Mouse (Mus musculus) lung, postnatal 10 days (tissue): ENCODE measurements around the gene Fam187b.
"Not testable (repeated sequence)": the region's sequence is repeated elsewhere in the genome, so short reads cannot be mapped to it uniquely, and the experiment has no call there.

Experiments
- DNase-seq: peaks from one replicate; pipeline ENCODE4 v3.0.0; 2021

Fam187b gene

DNA sequence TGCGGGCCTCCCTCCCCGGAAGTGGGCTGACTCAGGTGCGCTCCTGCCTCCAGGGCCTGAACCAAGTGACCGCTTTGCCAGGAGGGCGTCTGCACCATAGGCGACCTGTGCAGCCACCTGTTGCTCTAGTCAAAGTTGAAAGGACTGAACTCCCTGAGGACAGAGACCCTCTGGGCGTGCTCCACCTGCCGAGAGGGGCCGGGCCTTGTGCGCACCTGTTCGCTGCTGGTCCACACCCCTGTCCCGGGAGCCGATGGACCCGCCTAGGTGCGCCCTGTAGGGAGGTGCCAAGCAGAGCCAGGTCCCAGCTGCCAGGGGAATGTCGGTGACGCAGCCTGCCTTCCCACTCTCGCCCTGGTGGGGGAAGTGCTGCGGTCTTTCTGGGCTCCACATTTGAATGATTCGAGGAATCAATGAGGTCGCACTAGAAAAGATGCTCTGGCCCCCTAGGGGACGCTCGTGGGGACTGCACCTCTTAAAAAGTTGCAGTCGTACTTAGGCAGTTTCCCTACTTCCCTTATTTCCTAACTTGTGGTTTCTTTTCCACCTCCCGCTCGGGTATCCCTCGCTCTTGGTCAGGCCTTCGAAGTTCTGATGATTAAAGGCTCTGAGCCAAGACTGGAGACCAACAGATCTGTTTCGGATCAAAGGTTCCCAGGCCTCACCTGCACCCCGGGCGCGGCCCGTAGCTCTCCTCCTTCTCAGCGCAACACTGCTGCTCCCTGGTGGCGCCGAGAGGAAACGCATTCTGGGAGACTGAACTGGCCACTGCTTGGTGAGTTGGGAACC lies at the start of gene Fam187b:
TSS of gene Fam187b (plus strand) at position 290 of the 789 bp plus-strand sequence.
- peak; percentile 94 for DNase-seq

DNA sequence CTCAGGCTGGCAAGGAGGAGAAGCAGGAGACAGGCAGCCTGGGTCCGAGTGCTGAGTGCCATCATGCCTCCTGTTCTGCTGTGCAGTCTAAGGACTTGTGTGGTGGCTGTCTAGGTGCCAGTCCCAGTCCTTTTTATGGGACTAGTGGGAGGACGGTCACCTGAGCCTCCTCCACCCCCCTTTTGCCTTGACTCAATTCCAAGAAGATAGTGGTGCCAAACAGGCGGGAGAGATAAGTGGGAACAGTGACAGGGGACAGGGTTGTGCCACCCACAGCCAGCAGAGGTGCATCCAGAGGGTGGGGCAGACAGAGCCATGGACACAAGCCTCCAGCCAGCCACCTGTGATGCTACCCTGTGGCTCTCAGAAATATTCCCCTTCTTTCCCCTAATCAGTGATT lies 49.5 kb upstream of the Fam187b start:
- DNase-seq = no peak

DNA sequence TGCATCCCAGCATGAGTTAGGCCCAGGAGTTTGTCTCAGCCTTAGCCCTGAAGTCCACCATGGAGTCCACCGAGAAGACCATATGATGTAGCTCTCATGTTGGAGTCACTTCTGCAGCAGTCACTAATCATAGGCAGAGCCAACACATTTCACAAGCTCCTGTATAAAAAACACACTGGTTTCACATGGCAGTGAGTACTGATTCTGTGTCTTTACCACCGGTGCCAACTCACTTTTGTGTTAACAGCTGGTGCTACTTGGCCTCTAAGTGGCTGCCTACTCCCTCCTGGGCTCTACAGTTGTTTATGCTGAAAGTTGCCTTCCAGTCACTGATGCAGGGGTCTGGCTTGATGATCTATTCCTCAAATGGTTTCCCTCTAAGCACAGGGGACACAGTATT lies 49.0 kb upstream of the Fam187b start, which contains the start of gene Hamp2:
TSS of gene Hamp2 (minus strand) at position 101 of the 400 bp plus-strand sequence.
- not testable (repeated sequence) for DNase-seq

DNA sequence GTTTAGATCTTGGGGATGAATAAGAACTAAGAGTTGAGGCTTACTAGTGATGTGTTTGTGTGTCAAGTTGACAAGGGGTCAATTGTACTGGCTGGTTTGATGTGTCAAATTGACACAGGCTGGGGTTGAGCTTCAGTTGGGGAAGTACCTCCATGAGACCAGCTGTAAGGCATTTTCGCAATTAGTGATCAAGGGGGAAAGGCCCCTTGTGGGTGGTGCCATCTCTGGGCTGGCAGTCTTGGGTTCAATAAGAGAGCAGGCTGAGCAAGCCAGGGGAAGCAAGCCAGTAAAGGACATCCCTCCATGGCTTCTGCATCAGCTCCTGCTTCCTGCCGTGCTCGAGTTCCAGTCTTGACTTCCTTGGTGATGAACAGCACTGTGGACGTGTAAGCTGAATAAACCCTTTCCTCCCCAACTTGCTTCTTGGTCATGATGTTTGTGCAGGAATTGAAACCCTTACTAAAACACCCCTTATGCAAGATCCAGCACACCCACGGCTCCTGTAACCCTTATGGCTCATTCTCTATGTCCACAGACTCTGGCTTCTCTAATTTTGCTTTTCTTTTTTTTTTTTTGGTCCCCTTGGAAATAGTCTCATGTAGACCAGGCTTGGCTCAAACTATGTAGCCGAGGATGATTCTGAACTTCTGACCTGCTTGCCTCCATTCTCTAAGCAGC lies 38.0 kb upstream of the Fam187b start:
- not testable (repeated sequence) for DNase-seq

DNA sequence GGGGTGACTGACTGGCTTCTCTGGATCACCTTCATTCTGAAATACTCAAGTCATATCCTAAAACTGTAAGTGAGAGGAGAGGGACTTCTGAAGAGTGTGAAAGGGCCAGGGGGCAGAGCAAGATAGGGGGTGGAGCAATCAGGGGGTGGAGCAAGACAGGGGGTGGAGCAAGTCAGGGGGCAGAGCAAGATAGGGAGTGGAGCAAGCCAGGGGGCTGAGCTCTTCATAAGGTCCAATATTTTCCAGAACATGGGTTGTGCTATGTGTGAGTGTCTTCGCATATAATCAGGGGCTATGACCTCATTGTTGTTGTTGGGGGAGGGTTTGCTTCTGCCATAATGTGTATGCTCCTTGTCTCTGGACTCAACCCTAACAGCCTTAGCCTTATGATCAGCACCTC lies 33.5 kb upstream of the Fam187b start:
- not testable (repeated sequence) for DNase-seq

DNA sequence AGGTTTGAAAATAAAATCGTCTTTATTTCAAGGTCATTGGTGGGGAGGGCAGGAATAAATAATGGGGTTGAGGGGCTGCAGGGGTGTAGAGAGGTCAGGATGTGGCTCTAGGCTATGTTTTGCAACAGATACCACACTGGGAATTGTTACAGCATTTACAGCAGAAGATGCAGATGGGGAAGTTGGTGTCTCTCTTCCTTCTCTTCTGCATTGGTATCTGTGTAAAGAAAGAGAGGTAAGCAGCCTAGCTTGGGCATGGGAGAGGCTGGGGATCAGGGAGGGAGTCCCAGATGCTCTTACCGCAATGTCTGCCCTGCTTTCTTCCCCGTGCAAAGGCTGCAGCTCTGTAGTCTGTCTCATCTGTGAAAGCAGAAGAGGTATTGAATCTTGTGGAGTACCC lies 31.2 kb upstream of the Fam187b start:
- DNase-seq = not testable (repeated sequence)

DNA sequence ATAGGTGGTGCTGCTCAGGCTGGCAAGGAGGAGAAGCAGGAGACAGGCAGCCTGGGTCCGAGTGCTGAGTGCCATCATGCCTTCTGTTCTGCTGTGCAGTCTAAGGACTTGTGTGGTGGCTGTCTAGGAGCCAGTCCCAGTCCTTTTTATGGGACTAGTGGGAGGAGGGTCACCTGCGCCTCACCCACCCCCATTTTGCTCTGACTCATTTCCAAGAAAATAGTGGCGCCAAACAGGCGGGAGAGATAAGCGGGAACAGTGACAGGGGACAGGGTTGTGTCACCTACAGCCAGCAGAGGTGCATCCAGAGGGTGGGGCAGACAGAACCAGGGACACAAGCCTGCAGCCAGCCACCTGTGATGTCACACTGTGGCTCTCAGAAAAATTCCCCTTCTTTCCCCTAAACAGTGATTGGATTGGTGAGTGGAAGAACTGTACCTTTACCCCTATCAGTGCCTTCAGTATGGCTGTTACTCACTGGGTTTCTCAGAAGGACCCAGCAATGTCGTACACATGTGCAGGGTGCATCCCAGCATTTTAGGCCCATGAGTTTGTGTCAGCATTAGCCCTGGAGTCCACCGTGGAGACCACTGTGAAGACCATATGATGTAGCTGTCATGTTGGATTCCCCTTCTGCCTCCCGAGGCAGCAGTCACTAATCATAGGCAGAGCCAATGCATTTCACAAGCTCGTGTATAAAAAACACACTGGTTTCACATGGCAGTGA lies 29.5 kb upstream of the Fam187b start, which contains the start of gene Hamp:
TSS of gene Hamp (minus strand) at position 124 of the 727 bp plus-strand sequence.
- no peak for DNase-seq

DNA sequence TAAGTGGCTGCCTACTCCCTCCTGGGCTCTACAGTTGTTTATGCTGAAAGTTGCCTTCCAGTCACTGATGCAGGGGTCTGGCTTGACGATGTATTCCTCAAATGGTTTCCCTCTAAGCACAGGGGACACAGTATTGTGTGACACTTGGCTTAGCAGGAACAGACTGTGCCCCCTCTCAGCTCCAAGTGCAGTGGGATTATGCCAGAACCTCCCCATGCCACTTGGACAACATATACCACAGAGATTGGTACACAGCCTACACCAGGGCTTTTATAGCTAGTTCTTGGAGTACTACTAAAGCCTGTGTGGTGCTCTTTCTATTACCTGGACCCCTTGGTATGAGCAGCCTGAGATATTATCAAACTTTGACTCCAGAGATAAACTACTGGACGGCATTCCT lies 28.9 kb upstream of the Fam187b start:
- not testable (repeated sequence) for DNase-seq

DNA sequence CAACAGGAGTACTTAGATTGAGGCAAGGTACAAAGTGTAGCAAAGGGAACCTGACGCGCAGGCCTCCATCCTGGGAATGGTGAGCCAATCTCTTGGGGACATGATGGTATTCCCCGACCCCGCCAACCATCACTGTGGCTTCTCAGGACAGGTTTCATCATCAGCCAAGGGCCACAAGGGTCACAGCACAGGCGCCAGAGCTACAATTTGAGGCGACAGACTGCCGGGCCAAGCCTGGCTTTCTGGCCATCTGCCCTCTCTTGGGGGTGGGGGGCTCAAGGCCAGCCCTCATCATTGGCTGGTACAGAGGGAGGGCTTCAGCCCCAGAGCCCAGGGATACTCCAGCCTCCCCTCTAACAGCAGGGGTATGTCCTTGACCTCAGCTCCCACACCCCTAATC lies 28.1 kb upstream of the Fam187b start:
- DNase-seq = not testable (repeated sequence)

DNA sequence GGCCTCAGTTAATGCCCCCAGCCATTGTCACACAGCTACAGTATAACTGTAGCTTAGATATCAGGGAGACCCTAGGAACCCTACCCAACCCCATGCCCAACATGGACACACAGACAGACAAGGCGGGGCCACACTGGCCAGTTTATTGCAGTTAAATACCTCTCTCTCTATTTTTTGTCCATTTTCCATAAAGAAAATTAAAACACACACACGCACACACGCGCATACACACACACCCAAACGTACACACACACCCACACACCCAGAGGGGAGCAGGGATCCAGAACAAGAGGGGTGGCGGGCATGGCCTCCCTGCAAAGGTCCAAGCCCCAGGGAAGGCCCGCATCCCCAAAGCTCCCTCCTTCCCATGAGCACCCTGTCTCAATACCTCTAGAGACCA lies 27.7 kb upstream of the Fam187b start:
- DNase-seq = no peak

DNA sequence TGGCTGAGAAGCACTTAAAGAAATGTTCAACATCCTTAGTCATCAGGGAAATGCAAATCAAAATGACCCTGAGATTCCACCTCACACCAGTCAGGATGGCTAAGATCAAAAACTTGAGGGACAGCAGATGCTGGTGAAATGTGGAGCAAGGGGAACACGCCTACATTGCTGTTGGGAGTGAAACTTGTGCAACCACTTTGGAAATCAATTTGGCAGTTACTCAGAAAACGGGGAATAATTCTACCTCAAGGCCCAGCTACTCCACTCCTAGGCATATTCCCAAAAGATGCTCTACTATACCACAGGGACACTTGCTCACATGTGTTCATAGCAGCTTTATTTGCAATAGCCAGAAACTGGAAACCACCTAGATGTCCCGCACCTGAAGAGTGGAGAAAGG lies 23.7 kb upstream of the Fam187b start:
- DNase-seq = not testable (repeated sequence)

DNA sequence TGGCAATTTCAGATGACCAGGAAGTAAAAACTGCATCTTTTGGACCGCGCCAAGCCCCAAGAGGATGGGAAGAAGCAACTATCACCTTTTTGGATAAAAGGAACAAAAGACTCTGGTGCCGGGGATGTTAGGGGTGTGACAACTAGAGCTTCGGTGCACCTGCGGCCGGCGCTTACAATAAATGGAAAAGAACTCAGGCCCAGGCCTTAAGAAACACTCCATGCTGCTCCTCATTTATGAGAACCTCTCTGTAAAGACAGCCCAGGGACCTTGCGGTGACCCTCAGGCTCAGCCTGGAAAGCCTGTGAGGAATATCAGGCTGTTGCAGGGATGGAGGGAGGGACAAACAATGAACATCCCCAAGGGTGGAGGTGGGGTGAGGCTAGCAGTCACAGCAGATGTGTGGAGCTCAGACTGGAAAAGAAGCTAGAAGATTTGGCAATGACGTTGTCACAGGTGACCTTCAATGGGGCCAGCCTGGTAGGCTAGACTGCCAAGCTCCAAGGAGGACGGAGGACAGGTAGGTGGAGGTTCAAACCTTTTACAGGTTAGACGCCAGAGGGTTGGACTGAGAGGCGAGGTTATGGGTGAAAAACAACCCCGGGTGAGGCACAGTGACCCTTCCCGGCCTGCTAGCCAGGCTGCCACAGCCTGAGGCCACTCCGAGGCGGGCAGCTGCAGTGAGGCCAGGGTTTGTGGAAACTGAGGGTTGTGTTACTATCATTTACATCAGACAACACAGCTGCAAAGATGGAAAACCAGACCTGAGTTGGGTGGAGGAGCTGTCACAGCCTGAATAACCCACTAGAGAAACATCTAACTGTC lies 20.9 kb upstream of the Fam187b start:
- DNase-seq = no peak

DNA sequence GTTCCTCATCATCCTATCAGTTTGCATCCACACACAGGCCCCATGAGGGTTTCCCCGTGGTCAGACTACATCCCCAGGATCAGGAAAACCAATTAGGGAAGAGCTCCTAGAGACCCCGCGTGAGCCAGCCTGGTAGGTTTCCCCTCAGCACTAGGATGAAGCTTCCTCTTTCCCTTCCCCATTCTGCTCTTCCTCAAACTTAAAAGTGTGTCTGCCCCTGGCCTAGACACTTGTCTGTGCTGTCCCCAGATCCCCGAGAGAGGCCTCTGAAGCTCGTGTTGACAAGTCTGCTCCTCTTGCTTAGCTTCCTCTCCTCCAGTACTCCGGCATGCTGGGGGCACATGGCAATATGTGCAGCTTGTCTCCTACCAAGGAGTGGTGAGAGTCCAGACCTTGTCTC lies 20.1 kb upstream of the Fam187b start:
- DNase-seq = no peak

DNA sequence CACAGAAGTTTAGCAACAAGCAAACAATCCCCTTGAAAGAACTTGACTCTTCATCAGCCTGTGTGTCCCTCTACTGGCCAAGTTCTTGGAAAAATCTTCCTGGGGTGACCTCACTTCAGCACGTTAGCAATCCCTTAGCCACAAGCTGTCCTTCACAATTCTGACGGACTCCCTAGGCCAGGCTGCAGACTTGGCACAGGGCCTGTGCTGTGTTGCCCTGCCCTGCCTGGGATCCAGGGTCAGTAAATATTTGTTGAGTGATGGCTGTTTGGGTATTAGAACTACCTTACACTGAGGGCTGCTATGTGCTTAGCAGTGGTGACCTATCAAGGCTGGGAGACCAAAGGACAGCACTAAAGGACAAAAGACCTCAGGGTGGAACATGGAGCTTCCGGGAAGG lies 19.6 kb upstream of the Fam187b start:
- peak; percentile 33 for DNase-seq

DNA sequence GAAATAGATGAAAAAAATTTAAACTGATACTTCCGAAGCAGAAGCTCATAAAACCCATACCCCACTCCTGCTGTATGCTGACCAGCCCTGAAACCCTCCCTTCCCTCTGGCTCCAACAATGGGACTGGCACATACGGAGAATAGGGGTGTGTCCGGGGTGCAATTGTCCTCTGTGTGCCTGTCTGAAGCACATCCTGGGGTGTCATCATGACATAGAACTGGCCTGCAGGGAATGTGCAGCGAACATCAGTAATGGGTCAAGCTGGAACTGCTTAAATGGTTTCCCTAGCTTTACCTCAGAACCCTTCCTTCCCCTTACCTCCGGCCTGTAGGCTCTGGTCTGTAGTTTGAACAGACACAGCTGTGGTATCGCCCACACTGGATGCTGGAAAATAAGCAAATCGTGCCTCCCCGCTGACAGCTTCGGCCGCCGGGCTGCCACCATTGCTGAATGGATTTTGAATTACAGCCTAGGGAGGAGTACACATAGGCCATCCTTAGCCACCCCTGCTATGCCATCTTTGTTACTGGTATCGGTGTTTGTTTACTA lies 18.5 kb upstream of the Fam187b start:
- no peak for DNase-seq

DNA sequence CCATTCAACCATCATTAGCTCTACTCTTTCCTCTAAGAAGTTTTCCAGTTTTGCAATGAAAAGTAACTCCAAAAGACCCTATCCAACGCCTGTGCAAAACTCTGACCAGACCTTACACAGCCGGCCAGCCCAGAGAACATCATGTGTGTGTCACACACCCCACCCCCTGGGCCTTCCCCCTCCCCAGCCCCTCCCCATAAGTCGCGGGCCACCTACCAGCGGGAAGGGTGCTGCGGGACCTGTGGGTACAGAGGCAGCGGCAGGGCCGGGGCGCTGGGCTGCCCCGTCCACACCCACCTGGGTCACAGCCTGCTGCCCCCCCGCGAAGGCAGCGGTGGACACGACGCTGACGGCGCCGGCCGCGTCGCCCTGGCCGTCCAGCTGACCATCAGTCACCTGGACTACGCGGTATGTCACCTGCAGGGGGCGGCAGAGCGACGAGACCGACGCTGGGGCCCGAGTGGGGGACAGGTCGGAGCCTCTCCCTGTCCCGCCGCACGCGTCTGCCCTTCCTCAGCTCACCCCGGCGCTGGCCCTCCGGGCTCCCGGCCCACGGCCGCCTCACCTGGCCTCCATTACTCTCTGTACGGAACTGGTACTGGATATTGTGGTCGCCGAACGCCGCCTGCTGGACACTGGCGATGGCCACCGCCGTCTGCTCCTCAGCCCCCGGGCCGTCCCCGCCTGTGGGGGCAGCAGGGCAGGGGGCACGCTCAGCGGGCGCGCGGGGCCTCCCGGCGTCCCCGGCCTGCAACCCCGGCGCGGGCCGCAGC lies 17.8 kb upstream of the Fam187b start:
- DNase-seq = peak; percentile 95

DNA sequence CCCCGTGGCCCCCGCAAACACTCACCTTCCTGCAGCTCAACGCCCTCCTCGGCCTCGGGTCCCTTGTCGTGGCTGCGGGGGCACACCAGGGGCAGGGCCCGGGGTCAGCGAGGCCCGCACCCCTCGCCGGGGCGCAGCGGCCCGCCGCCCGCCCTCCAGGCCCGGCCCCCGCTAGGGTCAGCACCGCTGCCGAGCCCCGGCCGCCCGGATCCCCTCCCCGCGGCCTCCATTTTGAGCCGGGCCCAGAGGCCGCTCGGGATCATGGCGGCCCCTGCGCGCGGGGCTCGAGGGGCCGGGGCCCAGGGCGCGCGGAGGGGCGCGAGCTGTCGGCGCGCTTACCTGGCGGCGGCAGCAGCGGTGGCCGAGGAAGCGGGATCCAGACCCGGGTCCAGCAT lies 17.2 kb upstream of the Fam187b start:
- no peak for DNase-seq

DNA sequence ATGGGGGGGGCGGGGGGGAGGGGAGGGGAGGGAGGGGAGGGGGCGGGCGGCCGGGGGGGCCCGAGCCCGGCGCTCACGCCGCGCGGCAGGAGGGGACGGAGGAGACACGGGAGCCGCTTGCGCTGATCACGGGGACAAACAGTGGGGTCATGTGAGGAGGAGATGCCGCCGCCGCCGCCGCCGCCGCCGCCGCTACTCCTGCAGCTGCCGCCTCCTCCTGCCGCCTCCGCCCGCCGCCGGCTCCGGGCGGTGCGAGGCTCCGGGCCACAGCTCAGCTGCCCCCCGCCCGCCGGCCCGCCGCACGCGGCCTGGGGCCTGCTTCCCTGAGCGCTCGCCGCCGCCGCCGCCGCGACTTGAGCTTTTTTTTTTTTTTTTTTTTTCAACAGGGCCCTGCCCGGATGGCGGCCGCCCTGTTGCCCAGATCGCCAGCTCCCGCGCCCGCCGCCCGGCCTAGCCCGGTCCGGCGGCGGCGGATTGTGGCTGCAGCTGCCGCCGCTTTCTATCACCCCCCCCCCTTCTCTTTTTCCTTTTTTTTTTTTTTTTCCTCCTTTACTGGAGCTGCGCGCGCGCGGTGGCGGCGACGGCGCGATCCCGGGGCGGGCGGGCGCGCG lies 16.7 kb upstream of the Fam187b start, which contains the start of gene Usf2:
TSS of gene Usf2 (minus strand) at position 48 of the 611 bp plus-strand sequence.
- DNase-seq = peak; percentile 89

DNA sequence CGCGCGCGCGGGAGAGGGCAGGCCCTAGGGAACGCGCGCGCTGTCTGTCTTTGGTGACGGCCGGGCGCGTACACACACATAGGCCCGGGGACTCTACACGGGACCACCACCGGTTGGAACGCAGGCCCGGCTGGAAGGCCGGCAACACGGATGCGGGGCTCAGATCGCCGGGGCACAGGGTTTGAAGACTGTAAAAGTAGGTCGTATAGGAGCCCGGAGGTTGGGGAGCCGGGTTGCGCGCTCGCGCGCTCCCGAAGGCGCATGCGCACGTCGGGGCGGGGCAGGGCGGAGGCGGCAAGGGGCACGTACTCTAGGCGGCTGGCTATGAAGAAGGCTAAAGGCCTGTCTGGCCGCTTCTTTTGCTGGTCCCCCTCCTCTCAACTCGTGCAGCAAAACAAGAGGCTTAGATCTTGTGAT lies 16.2 kb upstream of the Fam187b start:
- DNase-seq = peak; percentile 94

DNA sequence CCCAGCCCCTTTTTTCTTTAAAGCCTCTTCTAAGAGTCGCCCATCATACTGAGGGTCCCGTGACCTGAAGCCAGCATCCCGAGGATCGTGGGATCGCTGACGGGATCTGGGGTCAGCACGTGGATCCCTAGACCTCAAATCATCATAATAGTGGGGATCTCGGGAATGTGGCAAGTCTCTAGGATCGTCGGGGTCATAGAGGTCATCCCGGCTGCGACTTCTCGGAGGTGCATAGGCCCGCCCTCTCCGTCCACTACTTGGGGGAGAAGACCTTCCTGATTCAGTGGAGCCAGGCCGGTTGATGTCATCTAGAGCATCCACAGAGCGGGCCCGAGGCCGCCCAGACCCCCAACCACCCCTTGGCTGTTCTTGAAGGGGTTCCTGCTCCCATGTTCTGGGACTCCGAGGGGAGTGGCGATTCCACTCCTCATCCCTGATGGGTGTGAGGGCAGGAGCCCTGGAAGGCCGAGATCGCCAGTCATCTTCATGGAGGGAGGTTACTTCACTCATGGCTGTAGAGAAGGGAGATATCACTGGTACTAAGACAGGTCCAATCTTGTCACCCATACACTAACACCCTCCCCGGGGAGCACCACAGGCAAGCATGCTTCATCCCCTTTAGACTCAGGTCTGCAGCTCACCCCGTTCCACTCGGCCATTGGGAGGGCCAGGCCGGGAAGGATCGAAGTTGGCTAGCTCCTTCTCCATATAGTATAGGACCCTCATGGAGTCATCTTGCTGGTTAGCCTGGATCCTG lies 15.3 kb upstream of the Fam187b start:
- DNase-seq = peak; percentile 36
